Mouse (Mus musculus) gastrocnemius, postnatal 4 days (tissue): ENCODE measurements at regions not wholly inside any gene's neighbourhood (a gene's known extent, or its start where the extent isn't known, plus 50 kb on each side); places are given as distances from the start of the nearest gene placed in this dataset.

Experiments
- DNase-seq, 2 experiments: peaks; one replicate each; pipeline ENCODE4 v3.0.0; 2021 to 2022; ENCODE audit warnings: low spot score in 2 of 2, mixed read lengths in 2 of 2

DNA sequence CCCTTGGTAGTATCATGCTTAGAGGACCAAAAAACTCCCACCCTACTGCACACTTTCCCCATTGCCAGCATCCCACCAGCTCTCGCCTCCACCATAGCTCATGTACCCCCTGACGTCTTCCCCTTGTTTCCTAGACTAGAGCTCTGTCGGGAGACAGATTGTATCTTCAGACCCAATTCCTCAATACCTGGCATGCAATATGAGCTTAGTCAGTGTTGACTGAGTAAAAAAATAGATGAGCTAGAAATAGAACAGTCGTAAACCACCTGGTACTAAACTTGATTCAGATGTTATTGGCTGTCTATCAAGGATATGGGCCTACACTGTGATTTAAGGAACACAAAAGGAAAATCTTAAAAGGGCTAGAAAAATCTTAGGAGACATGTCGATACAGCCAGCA lies 215.1 kb upstream of the Noct start:
- no peak for DNase-seq

DNA sequence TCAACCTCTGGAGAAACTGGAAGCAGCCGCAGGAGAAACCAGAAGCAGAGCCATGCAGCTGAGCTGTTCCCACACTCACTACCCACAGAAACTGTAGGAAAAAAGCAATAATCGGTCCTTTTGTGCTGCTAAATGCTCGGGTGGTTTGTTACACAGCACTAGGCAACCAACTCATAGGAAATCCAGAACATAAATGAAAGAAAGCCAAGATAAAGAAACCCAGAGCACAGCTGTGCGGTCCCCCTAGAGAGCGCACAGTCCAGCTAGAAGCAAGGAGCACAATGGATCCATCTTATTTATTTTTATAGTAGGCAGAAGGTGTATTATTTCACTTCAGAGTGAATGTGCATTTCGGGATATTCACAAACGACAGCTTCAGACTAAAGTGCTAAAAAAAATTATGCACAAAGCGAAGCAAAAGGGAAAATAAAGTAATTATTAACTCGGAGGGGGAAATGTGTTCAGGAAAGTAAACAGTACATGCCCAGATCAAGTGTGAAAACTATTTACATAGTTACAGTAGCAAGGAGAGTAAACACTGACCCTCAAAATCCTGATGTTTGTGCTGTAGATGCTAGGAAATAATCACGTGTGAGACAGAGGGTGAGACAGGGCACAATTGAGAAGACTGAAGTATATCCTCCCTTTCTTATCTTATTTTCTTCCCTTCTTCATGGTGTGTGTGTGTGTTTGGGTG lies 204.4 kb upstream of the Noct start:
- DNase-seq = no peak

DNA sequence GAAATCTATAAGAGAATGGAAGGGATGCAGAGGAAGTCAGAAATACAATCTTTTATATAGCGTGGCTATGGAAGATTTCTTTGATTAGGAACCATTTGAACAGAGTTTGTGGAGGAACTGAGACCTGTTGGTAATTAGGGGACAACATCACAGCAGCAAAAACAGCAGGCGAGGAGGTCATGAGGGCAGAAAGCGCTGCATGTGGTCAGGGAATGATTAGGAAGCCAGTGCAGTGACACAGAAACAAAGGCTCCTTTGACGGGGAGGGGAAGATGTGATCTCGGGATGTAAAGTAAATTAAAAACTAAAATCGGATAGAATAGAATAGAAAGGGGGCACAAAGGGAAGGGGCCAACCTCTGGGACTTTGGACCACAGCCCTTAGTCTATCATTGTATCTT lies 199.6 kb upstream of the Noct start:
- no peak for DNase-seq

DNA sequence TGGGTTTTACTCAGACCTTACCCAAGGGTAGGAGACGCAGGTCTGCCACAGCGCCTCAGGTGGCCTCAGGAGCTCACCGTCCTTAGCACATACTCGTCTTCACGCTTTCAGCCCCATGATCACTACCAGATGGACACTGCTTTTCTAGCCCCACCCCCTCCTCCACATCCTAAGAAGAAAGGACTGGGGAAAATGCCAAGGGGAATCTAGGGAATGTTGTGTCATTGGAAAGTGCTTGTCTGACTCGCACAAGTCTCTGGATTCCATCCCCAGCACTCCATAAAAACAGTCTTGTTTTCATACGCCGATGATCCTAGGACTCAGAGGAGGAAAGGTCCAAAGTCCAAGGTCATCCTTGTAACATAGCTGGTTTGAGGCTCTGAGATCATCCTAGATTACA lies 192.4 kb upstream of the Noct start:
- peak in 1 of 2 experiments; percentile 62 for DNase-seq

DNA sequence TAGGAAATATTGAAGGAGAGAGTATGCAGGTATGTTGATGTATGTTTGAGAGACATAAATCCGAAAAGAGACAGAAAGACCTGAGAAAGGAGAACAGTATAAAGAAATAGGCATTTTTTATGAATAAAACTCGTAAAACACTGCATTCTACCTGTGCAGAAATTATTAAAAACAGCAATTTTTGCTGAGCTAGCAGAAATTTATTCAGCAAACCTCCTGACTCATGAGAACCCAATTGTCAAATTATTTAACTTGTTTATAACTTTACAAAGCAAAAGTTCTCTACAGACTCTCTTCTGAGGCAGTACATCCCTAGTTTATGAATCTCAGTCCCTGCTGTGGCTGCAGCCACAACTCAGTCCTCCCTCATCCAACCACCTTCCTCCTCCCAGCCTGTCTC lies 191.0 kb upstream of the Noct start:
- no peak for DNase-seq

DNA sequence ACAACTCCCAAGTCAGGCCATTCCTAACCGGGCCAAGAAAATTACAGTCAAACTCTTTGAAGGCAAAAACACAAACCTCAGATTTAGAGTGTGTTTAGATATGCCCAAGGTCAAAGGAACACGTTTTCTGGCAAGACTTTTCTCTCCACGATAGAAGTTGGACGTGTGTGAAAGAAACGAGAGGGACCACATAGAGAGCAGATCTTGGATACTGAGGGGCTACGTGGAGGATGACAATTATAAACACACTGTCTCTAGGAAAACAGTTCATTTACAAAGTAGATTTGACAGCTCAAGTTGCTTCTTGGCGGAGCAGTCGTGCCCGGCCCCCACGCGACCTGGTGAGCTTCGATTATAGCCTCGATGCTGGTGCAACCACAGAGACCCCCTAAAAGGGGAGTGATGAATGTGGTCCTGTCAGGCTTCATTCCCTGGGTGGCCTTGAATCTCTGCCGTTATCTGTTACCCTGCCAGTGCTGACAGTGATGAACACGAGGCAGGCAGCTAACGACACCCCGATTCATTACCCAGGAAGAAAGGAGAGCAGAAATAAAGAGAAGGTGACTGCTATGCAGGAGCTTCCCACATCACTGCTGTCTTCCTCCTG lies 187.4 kb upstream of the Noct start:
- DNase-seq = no peak

DNA sequence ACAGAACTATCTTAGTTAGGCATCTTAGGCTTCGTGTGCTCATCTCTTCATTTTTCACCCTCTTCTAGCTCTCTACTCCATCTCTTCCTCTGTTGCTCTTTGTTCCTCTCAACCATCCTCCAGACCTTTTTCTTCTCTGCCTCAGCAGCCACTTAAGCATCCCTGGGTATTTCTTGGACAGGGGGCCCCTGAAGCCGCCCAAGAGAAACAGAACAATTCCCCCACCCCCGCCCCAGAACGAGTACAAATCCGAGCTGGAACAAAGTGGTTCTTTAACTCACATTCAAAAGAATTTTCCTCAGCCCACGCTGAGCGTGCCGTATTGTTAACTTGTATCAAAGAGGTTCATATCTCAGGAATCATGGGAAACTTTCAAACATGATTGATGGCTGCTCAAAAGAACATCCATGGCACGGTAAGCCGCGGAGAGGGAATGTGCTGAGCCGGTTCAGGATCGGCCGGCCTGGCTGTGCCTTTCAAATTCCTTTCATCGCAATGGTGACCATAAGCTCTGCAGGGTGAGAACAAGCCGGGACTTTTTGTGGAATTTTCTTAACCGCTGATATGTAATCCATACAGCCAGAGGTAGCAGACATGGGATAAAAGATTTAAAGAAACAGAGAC lies 181.9 kb upstream of the Noct start:
- DNase-seq = no peak

DNA sequence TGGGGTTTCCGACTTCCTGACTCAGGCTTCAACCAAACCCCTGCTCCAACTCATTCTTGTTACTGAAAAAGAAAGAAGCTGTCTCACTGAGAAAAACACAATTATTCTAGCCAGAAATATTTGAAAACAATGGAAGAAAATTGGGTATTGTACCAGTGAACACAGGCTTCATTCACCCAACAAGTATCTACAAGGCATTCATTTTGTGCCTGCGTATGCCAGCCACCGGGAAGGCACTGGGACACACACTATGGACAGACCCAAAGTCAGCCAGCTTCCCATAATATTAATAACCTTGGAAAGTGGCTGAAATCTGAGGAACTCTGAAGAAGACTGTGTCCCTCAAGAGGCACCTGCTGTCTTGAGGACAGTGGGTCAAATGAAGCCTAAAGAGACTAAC lies 175.5 kb upstream of the Noct start:
- DNase-seq = no peak

DNA sequence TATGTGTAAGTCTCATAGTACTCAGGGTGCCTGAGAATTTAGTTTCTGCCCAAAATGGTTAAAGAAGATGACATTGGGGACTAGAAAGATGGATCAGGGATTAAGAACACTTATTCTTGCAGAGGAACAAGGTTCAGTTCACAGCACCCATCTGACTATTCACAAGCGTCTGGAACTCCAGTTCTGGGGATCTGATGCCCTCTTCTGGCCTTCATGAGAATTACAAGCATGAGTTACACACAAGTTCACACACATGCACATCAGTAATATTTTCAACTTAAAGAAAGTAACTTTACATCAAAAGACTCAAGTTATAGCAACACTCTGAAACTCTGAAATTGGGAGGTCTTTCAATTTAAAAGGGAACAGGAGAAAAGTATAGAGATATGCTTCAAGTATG lies 174.1 kb upstream of the Noct start:
- DNase-seq = no peak

DNA sequence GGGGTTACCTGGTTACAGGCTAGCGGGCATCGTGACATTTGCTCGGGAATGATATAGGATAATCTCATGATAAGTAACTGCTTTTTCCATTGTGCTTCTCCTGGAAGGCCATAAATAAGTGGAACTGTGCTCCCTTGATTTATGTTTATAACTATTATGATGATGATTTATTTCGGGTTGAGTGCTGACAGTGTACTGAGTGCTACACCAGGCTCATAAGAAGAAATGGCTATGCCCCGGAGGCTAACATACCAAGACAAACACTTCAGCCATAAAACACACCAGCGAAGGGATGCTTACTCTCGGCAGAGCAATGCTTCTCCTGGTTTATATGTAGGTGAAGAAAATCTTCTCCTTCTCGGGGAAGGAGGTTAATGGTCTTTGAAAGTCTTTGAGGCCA lies 169.2 kb upstream of the Noct start:
- no peak for DNase-seq

DNA sequence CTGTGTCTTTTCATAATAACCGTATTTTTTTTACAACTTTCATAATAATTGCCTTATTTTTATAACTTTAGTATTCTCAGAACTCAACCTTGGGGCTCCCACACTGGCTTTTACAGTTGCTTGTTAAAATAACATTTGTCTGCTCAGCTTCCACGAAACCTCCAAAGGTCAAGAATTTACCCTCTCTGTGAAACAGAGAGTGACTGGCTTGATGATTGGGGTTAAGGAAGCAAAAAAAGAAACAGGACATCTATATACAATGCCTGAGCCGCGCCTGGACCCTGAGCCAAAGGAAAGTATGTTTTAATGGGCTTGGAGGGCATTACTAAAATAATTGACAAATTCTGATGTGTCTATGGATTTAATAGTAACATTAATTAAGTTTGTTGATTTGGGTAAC lies 160.0 kb upstream of the Noct start:
- no peak for DNase-seq

DNA sequence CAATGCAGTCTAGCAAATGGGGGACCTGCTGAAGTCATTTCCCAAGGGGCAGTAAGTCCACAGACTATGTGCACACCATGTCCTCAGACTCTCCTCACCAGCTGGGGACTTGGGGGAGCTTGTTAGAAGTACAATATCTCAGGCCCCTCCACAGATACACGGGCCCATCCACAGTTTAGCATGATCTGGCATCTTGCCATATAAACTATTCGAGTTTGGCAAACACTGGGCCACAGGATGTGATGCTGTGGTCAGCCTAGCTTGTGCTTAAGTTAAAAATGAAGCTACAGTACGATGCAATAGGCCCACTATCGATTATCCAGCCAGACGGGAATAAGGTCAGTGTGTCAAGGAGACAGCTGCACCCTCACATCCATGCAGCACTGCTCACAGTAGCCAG lies 157.9 kb upstream of the Noct start:
- no peak for DNase-seq

DNA sequence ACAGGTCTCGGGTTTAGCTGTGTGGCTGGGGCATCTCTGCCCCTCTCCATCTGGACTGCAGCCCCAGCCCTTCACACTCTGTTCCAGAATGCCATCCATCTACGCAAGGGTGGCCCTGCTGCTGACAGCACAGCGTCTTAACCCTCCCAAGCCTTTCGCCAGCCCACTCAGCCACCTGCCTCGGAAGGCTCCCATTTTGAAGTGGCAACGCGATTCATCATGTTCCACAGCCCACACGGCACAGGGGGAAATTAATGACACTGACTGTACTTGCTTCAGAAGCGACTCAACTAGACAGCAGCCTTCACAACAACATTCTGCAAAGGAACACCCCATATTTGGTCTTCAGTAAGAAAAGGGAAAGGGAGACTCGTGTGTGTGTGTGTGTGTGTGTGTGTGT lies 151.8 kb upstream of the Noct start:
- DNase-seq = no peak

DNA sequence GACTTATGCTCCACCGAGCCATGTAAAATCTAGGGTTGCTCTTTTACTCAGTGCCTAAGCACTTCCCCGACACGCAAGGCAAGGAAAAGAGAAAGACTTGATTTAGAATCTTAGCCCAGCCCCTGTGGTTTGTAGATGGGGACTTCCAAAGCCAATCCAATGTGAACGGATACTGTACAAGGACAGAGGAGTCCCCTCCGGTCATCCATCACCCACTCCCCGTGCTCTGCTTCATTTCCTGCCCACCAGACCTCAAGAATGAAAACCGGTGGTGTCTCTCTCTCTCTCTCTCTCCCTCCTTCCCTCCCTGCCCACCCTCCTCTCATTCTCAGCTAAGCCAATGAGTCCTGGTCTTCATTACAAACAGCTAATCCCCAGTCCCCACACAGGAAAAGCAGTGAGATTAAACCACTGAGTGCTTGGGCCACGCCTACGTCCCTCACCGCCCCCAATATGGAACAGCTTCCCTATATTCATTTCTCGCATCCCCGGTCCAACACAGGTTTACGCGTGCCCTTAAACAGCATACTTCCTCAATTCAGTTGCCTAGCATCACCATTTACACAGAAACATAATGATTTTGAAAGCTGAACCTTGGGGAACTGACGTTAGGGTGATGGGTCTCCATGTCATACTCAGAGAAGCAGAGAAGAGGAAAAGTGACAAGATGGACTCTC lies 151.1 kb upstream of the Noct start:
- no peak for DNase-seq

DNA sequence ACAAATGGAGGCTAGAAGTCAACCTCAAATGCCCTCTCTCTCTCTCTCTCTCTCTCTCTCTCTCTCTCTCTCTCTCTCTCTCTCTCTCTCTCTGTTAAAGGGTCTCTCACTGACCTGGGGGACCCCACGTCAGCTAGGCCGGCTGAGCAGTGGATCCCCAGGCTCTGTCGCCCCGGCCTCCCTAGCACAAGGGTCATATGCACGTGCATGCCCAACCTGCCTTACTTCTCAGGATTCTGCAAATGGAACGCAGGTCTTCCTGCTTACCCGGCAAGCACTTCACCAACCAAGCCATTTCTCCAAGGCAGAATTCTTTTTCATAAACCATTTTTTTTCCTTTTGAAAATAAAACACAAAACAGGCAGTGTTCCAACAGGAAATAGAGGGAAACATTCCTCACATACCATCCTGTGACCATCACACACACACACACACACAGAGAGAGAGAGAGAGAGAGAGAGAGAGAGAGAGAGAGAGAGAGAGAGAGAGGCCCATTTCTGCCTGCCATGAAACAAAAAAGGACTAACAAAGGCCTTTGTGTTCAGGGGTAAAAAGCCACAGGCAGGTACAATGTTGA lies 150.4 kb upstream of the Noct start:
- DNase-seq = no peak

DNA sequence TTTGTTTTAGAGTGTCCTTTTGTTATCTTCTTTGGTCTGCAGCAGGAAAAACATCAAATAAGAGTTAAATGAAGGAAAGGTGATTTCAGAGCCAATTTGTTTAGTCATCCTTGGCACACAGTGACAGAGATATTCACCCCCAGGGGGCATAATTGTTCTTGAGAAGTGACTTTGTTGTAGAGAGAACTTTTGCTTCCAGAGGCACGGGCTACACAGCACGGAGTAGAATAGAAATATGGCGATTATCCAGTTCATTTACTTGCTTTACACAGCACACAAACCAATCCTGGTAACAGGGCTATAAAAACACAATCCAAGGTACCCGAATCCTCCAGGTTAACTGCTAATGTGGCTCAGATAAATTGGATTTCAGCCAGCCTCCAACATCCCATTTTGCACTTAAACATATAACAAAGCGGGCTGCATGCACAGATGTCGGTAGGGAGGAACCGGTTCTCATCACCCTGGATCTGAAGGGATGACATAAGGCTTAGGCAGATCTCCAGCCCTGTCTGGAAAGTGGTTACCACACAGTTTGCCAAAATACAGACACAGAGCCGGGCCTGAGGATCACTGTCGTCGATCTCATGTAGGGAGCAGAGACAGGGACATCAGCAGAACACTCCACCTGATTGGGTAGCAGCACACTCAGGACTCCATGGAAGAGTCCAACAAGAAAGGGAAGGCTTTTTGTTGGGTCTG lies 148.9 kb upstream of the Noct start:
- peak in 1 of 2 experiments; percentile 55 for DNase-seq

DNA sequence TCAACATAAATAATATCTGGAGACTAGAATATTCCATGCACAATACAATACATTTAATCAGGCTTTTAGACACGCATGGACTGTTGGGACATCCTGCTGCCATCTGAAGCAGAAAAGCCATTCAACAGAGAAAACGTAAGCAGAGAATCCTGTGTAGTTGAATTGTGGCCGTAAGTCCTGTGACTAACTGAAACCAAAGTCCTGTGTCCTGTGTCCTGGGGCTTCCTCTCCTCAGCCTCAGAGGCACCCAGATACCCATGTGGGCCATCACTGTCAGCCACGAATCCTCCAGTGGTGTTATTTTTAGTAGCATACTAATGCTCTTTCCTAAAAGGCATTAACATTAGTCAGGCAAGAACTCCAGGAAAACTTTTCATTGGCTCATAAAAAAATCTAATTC lies 145.8 kb upstream of the Noct start:
- no peak for DNase-seq

DNA sequence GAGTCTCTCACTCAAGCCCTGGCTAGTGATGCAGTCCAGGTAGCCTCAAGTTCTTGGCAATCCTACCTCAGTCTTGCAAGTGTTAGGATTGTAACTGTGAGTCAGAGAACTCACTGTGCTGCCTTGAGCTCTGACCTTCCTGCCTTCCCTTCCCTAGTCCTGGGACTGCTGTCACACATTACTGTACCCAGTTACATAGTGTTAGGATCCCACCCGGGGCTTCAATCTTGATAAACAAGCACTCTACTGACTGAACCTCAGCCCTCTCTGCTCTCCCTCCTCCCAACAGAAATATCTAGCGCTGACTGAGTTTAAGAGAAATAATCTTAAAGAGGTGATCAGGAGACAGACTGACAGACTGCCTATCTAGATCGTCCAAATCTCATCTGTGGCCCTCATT lies 143.8 kb upstream of the Noct start:
- no peak for DNase-seq

DNA sequence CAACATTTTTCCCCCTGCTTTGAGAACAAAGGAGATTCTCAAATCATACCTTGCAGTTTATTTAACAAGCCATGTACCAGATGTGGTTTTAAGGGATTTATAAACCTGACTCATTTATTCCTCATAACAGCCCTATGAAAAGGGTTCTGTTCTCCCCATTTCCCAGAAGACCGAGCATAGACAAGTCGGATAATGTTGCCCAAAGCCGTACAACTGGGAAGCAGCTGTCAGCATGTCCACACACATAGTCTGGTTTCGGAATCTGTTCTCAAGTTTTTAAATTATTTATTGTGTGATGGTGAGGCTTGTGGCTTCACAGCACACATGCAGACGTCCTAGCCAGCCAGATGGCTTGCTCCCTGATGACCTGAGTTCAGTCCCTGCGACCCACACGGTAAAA lies 143.4 kb upstream of the Noct start:
- DNase-seq = no peak

DNA sequence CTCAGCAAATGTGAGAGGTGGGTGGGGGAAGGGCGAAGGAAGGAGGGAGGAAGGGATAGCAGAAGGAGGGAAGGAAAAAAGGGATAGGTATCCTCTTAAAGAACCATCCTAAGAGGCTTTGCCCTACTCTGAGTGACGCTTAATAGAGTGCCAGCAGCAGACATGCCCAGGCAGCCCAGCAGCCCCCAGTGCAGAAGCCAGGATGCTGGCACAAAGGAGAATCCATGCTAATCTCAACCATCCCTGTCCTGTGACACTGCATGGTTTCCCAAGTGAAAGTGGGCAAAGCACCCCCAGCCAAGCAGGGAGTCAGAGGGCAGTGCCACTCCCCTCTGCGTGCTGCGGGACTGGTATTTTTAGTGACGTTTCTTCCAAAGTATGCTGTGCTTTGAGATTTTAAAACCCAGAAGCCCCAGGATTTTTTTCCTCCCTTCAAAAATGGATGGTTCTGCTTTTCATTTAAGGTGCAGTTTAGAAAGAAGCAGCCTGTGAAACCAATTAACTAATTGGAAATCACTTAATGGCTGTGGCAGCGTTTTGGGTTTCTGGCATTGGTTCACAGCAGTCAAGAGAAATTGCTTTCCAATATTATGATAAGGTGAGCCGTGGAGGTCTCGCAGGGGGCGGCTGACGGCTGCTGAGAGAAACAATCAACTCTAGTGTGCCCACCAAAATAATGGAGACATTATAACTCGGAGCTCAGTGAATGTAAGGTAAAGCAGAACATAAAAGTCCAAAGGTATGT lies 141.2 kb upstream of the Noct start:
- no peak for DNase-seq

DNA sequence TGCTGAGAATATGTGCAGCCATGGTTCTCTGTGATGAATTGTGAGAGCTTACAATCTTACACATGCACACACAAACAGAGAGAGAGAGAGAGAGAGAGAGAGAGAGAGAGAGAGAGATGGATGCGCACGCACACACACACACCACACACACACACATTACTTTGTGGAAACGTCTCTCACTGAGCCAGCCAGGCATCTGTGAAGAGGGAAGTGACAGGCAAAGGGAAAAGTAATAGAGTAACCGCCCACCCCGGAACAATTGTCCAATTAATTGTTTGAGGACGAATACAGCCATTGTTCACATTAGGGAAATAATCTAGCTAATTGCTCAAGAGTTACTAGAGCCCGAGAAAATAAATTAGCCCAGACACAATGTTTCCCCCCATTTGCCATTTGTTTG lies 140.7 kb upstream of the Noct start:
- DNase-seq = no peak
